In genomic region chr6:117891369-117892160, GRCm38 (mm10) we compare ENCODE assay signal across 11 mouse cellular contexts. TPM values are rescaled to one million over a fixed set of nuclear protein-coding genes. Genes with fewer than 3 reads are reported as not detected.
DNase-seq lines count a peak whose midpoint lies in the region; ATAC-seq and TF ChIP-seq lines count a peak whose summit lies in the region.
"Had no signal": no experiment of that assay in that cellular context is flagged by ENCODE, and none has a peak within 500 bp of the region (broad histone marks: within the 10 kb centered on the region; RNA-seq: fewer than 3 reads in every experiment).

No protein-coding gene starts in this region.

- 0 out of 2 replicates have a peak overlapping the region, but pooled peaks have one; percentile 0 for H3K9ac ChIP-seq in liver, embryonic 13.5 days
- peak overlapping the region; percentile 38 for H3K9ac ChIP-seq in stomach, embryonic 16.5 days (ENCODE audit: low read length)
- H3K9ac ChIP-seq in hindbrain, postnatal 0 days (replicated peaks; ENCODE audit: low read length), result no peak overlapping the region
- H3K9ac ChIP-seq: midbrain, embryonic 12.5 days had no signal

- no peak overlapping the region for H3K4me3 ChIP-seq in liver, embryonic 13.5 days (replicated peaks)
- H3K4me3 ChIP-seq in stomach, embryonic 16.5 days (replicated peaks; ENCODE audit: low read length), result peak overlapping the region; percentile 10
- H3K4me3 ChIP-seq in limb, embryonic 10.5 days, result no peak overlapping the region
- no peak overlapping the region for H3K4me3 ChIP-seq in hindbrain, postnatal 0 days (ENCODE audit: low read length)
- H3K4me3 ChIP-seq: midbrain, embryonic 12.5 days had no signal

- DNase-seq in retina, postnatal 1 day, result peak; percentile 32
- DNase-seq in retina, embryonic 14.5 days (ENCODE audit: low spot score), result no peak
- peak; percentile 66 for DNase-seq in T-cell, adult 2 months (ENCODE audit: low spot score)
- DNase-seq in liver, embryonic 13.5 days, result no peak
- no peak for DNase-seq in limb, embryonic 10.5 days (ENCODE audit: low spot score)
- DNase-seq in hindbrain, postnatal 0 days (ENCODE audit: low spot score), result no peak
- no peak for DNase-seq in layer of hippocampus, postnatal 36 days
- DNase-seq: kidney, adult 11 months had no signal

- 57% methylated on average over 14 of the region's 14 CpGs for WGBS in liver, embryonic 13.5 days (ENCODE audit: insufficient replicate concordance)
- WGBS in stomach, embryonic 16.5 days, result 45% methylated on average over 14 of the region's 14 CpGs
- WGBS in limb, embryonic 10.5 days, result 69% methylated on average over 14 of the region's 14 CpGs
- WGBS in hindbrain, postnatal 0 days, result 57% methylated on average over 14 of the region's 14 CpGs

- no peak overlapping the region for H3K4me2 ChIP-seq in liver, embryonic 13.5 days
- peak overlapping the region; percentile 27; the same call in 1 of the 2 replicates for H3K4me2 ChIP-seq in stomach, embryonic 16.5 days (ENCODE audit: low read depth, low read length)
- no peak overlapping the region for H3K4me2 ChIP-seq in hindbrain, postnatal 0 days (ENCODE audit: low read depth, low read length)
- H3K4me2 ChIP-seq: midbrain, embryonic 12.5 days had no signal

- H3K4me1 ChIP-seq in liver, embryonic 13.5 days (replicated peaks), result peaks cover 63% of the 10 kb centered on the region
- 0 out of 2 replicates have a peak, but pooled peaks cover 4% of the 10 kb centered on the region for H3K4me1 ChIP-seq in stomach, embryonic 16.5 days (ENCODE audit: control insufficient read depth, insufficient read depth, low read length)
- peaks cover 9% of the 10 kb centered on the region; the same call in 1 of the 2 replicates for H3K4me1 ChIP-seq in limb, embryonic 10.5 days
- H3K4me1 ChIP-seq in hindbrain, postnatal 0 days (ENCODE audit: insufficient read depth, low read length), result no peaks in the 10 kb centered on the region

- no peak for ATAC-seq in liver, embryonic 13.5 days (ENCODE audit: low read depth)
- peak; percentile 58; the same call in 1 of the 2 replicates for ATAC-seq in stomach, embryonic 16.5 days (ENCODE audit: insufficient read depth, low FRiP score)
- ATAC-seq in hindbrain, postnatal 0 days, result no peak

- 0 out of 2 replicates have a peak overlapping the region, but pooled peaks have one; percentile 25 for H3K27ac ChIP-seq in liver, embryonic 13.5 days
- H3K27ac ChIP-seq in stomach, embryonic 16.5 days (ENCODE audit: low read length), result no peak overlapping the region
- H3K27ac ChIP-seq in limb, embryonic 10.5 days, result no peak overlapping the region
- H3K27ac ChIP-seq in hindbrain, postnatal 0 days, result no peak overlapping the region
- H3K27ac ChIP-seq: midbrain, embryonic 12.5 days had no signal

- no peak for TF ChIP-seq CTCF in hindbrain, postnatal 0 days (IDR thresholded peaks at IDR 0.05; ENCODE audit: low read depth)

- H3K27me3 ChIP-seq in liver, embryonic 13.5 days, result no peaks in the 10 kb centered on the region
- H3K27me3 ChIP-seq in stomach, embryonic 16.5 days (ENCODE audit: control insufficient read depth, insufficient read depth, low read length), result no peaks in the 10 kb centered on the region
- H3K27me3 ChIP-seq in limb, embryonic 10.5 days (ENCODE audit: low read depth, poor library complexity, severe bottlenecking), result no peaks in the 10 kb centered on the region
- no peaks in the 10 kb centered on the region for H3K27me3 ChIP-seq in hindbrain, postnatal 0 days (ENCODE audit: insufficient read depth, low read length)

- H3K36me3 ChIP-seq in liver, embryonic 13.5 days, result no peaks in the 10 kb centered on the region
- H3K36me3 ChIP-seq in stomach, embryonic 16.5 days (ENCODE audit: control insufficient read depth, insufficient read depth, low read length), result no peaks in the 10 kb centered on the region
- H3K36me3 ChIP-seq in limb, embryonic 10.5 days, result no peaks in the 10 kb centered on the region
- H3K36me3 ChIP-seq in hindbrain, postnatal 0 days (ENCODE audit: insufficient read depth, low read length), result no peaks in the 10 kb centered on the region
- H3K36me3 ChIP-seq: midbrain, embryonic 12.5 days had no signal

- no peaks in the 10 kb centered on the region for H3K9me3 ChIP-seq in liver, embryonic 13.5 days (replicated peaks)
- no peaks in the 10 kb centered on the region for H3K9me3 ChIP-seq in stomach, embryonic 16.5 days (replicated peaks; ENCODE audit: control insufficient read depth, low read length)
- H3K9me3 ChIP-seq in limb, embryonic 10.5 days (replicated peaks), result no peaks in the 10 kb centered on the region
- no peaks in the 10 kb centered on the region for H3K9me3 ChIP-seq in hindbrain, postnatal 0 days (ENCODE audit: low read length)
- H3K9me3 ChIP-seq: midbrain, embryonic 12.5 days had no signal

RNA-seq across cellular contexts. Expression of gene Hnrnpf, which starts 8.6 kb away (rescaled TPM):
- polyA plus RNA-seq in liver, embryonic 13.5 days (2015; fragmentation: Nextera tagmentation; extraction: Ambion mirVana), result 594 and 691 TPM in 2 replicates
- 688 and 741 TPM in 2 replicates for polyA plus RNA-seq in stomach, embryonic 16.5 days (2015; fragmentation: Nextera tagmentation; extraction: Ambion mirVana)
- 907 and 916 TPM in 2 replicates for polyA plus RNA-seq in limb, embryonic 10.5 days (2016; fragmentation: Nextera tagmentation; extraction: Ambion mirVana)
- total RNA-seq in hindbrain, postnatal 0 days (2014; rRNA removed), result 152 and 160 TPM in 2 replicates
- polyA plus RNA-seq in hindbrain, postnatal 0 days (2015; fragmentation: Nextera tagmentation; extraction: Ambion mirVana), result 230 and 234 TPM in 2 replicates
- 100 to 1,000 TPM; 124 to 148 TPM for total RNA-seq in layer of hippocampus, postnatal 36 days (2021)

RNA-seq across cellular contexts. Expression of gene Zfp239, which starts 29.7 kb away (rescaled TPM):
- 3.0 and 4.1 TPM in 2 replicates for polyA plus RNA-seq in liver, embryonic 13.5 days (2015; fragmentation: Nextera tagmentation; extraction: Ambion mirVana)
- polyA plus RNA-seq in stomach, embryonic 16.5 days (2015; fragmentation: Nextera tagmentation; extraction: Ambion mirVana), result 4.8 and 6.0 TPM in 2 replicates
- polyA plus RNA-seq in limb, embryonic 10.5 days (2016; fragmentation: Nextera tagmentation; extraction: Ambion mirVana), result 14.6 and 17.3 TPM in 2 replicates
- 19.6 and 22.1 TPM in 2 replicates for total RNA-seq in hindbrain, postnatal 0 days (2014; rRNA removed)
- polyA plus RNA-seq in hindbrain, postnatal 0 days (2015; fragmentation: Nextera tagmentation; extraction: Ambion mirVana), result 13.6 and 14.6 TPM in 2 replicates
- total RNA-seq in layer of hippocampus, postnatal 36 days (2021), result 10 to 100 TPM; 30.9 to 37.9 TPM

RNA-seq across cellular contexts. Expression of gene Fxyd4, which starts 45.9 kb away (rescaled TPM):
- 0.37 and 0.38 TPM in 2 replicates for polyA plus RNA-seq in liver, embryonic 13.5 days (2015; fragmentation: Nextera tagmentation; extraction: Ambion mirVana)
- 2.4 and 4.2 TPM in 2 replicates for polyA plus RNA-seq in stomach, embryonic 16.5 days (2015; fragmentation: Nextera tagmentation; extraction: Ambion mirVana)
- 3.4 and 3.6 TPM in 2 replicates for polyA plus RNA-seq in limb, embryonic 10.5 days (2016; fragmentation: Nextera tagmentation; extraction: Ambion mirVana)
- not detected in 2 replicates for total RNA-seq in hindbrain, postnatal 0 days (2014; rRNA removed)
- polyA plus RNA-seq in hindbrain, postnatal 0 days (2015; fragmentation: Nextera tagmentation; extraction: Ambion mirVana), result 0.91 and 1.1 TPM in 2 replicates
- total RNA-seq in layer of hippocampus, postnatal 36 days (2021), result not detected
- total RNA-seq: left cerebral cortex, adult 8-10 months had no signal

RNA-seq across cellular contexts. Expression of gene Zfp637, which starts 50.6 kb away (rescaled TPM):
- 38.8 and 39.8 TPM in 2 replicates for polyA plus RNA-seq in liver, embryonic 13.5 days (2015; fragmentation: Nextera tagmentation; extraction: Ambion mirVana)
- polyA plus RNA-seq in stomach, embryonic 16.5 days (2015; fragmentation: Nextera tagmentation; extraction: Ambion mirVana), result 86.2 and 92.3 TPM in 2 replicates
- 99.2 and 128 TPM in 2 replicates for polyA plus RNA-seq in limb, embryonic 10.5 days (2016; fragmentation: Nextera tagmentation; extraction: Ambion mirVana)
- 110 and 122 TPM in 2 replicates for total RNA-seq in hindbrain, postnatal 0 days (2014; rRNA removed)
- polyA plus RNA-seq in hindbrain, postnatal 0 days (2015; fragmentation: Nextera tagmentation; extraction: Ambion mirVana), result 107 and 109 TPM in 2 replicates
- 10 to 100 TPM; 47.8 to 51.9 TPM for total RNA-seq in layer of hippocampus, postnatal 36 days (2021)

Comparison
In these comparisons a context has a peak if more than half of its experiments do, and no peak if none do; other contexts are left out.
1. DNase-seq: peak in retina, postnatal 1 day (single experiment) and T-cell, adult 2 months (single experiment); none in retina, embryonic 14.5 days (single experiment), liver, embryonic 13.5 days (single experiment), limb, embryonic 10.5 days (single experiment), hindbrain, postnatal 0 days (single experiment) and layer of hippocampus, postnatal 36 days (0 of 2).